Mouse (Mus musculus) left cerebral cortex, adult 2 months (tissue): ENCODE data around the gene Ick. TPM values are rescaled to one million over a fixed set of nuclear protein-coding genes. Genes with fewer than 3 reads are reported as not detected.
"Not testable (repeated sequence)": the region's sequence is repeated elsewhere in the genome, so short reads cannot be mapped to it uniquely, and the experiment has no call there.

ENCODE experiments used
- DNase-seq, 2 experiments: peaks; one replicate each; pipeline ENCODE4 v3.0.0; 2021 to 2022; ENCODE audit warnings: low spot score in 2 of 2, mixed read lengths in 1 of 2; ENCODE audit errors: extremely low spot score in 1 of 2
- H3K27ac ChIP-seq: fragments of 200-600 bp; 2 replicates; pipeline ENCODE4 v1.8.1; 2022
- H3K4me3 ChIP-seq: fragments of 200-600 bp; 2 replicates; pipeline ENCODE4 v1.8.1; 2022
- CTCF ChIP-seq: fragments of 200-600 bp; IDR thresholded peaks from 2 replicates; pipeline ENCODE4 v1.8.1; 2022; ENCODE audit warnings: antibody characterized with exemption, mild to moderate bottlenecking, moderate library complexity
- intact Hi-C: fragments of 180-260 bp; cut with DNase I; formaldehyde crosslinking; loops from one replicate; pipeline ENCODE4 v1.15.1; 2025
- long read RNA-seq, 2 experiments: library from polyadenylated mRNA; stranded (forward); transcript quantifications; one replicate each; pipeline ENCODE4 v2.0.0; 2021; ENCODE audit warnings: borderline mapping rate in 2 of 2
- total RNA-seq, 2 experiments: library from RNA; stranded (reverse); gene quantifications; 2 replicates each; pipeline ENCODE4 v1.2.3; 2021

The Ick gene
- total RNA-seq: 10 to 100 TPM; 17.4 to 19.2 TPM
- long read RNA-seq, experiment 1, full-length matches to known transcripts: 13 of 19 reads
- long read RNA-seq, experiment 1, partial matches to known transcripts: 1 of 19 reads
- long read RNA-seq, experiment 1, other reads (novel, unspliced or antisense): 5 of 19 reads
- long read RNA-seq, experiment 2, full-length matches to known transcripts: 4 of 5 reads
- long read RNA-seq, experiment 2, partial matches to known transcripts: 0 of 5 reads
- long read RNA-seq, experiment 2, other reads (novel, unspliced or antisense): 1 of 5 reads

DNA sequence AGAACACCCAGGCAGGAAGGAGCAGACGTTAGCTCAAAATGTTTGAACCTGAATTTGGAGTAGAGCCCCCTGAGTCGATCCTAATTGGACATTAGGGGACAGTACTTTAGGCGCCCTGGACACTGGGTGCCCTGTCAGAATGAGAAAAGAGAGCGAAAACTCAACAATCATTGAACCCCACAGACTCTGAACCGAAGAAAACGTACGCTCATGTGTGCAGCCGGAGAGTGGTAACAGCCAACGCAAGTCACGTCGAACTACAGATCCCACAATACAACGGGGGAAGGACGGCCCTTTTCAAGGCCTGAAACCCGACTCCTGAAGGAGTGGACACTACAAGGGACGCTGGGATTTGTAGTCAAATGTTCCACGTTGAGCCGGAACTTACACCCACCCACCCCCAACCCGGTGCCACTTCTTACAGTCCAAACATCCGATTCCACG lies at the start of gene Ick, which contains the start of gene Fbxo9:
Gene Ick, plus strand, starts transcription at position 397 of the 444 bp plus-strand sequence.
Gene Fbxo9, minus strand, starts transcription at position 270 of the 444 bp plus-strand sequence.
- intact Hi-C loops: loop anchor here (2.0 to 5.0 kb wide), 2 partner anchors 86 to 192 kb away; partner anchors contain the start of gene Elovl5
- DNase-seq: peak; percentile 84 to 87
- Histone ChIP-seq H3K27ac (peak within 1 kb of the TSS; percentile 94), H3K4me3 (peak within 1 kb of the TSS; percentile 99)
- no peak for TF ChIP-seq CTCF

DNA sequence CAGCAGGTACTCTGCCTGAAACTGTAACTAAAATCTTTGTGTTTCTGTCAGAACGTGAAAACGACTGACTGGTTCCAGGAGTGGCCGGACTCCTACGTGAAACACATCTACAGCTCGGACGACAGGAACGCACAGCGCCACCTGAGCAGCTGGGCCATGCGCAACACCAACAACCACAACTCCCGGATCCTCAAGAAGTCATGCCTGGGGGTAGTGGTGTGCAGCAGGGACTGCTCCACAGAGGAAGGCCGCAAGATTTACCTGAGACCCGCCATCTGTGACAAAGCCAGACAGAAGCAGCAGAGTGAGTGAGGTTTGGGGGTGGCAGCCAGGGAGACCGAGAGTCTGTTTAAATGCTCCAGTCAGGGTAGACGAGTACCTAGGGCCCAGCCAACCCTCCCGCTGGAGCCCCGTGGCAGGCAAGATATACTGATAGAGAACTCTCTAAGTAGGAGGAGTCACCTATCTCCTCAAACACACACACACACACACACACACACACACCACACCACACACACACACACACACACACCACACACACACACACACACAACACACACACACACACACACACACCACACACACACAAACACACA lies 49.4 kb upstream of the Ick start:
- TF ChIP-seq CTCF: no peak
- DNase-seq: no peak
- Histone ChIP-seq H3K4me3 (no peak overlapping the region), H3K27ac (no peak overlapping the region)
- intact Hi-C loops: no loop called here

DNA sequence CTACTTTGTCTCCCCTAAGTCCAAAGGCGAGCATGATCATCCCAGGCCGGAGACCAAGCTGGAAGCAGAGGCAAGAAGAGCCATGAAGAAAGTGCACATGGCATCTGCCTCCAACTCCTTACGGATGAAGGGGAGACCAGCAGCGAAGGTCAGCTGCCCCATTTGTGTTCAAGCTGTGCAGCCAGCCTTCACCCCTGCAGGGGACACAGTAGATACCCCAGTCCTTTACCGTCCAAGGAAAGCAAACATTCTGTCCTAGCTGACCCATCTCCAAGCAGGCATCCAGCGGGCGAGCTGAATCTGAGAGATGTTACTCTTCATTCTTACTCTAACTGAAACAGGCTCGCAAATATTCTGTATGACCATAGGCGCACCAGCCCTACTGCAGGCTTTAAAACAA lies 46.6 kb upstream of the Ick start:
- Histone ChIP-seq H3K4me3 (no peak overlapping the region), H3K27ac (no peak overlapping the region)
- DNase-seq: no peak
- intact Hi-C loops: no loop called here
- no peak for TF ChIP-seq CTCF

DNA sequence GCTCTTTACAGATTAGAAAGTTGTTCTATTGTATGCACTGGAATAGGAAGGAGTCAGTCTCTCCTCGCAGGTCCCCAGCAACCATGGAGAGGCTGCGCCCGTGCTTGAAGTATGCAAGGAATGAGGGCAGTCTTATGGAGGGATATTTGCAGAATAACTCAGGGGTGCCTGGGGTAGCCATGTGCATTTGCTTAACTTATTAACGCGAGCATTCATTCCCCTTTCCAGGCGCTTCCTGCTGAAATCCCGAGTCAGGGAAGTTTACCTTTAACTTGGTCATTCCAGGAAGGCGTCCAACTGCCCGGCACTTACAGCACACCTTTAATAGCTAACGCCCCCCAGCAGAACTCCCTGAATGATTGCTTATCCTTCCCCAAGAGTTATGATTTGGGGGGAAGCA lies 44.9 kb upstream of the Ick start:
- TF ChIP-seq CTCF: no peak
- no peak overlapping the region for H3K4me3 ChIP-seq
- H3K27ac ChIP-seq: no peak overlapping the region
- no peak for DNase-seq
- intact Hi-C loops: no loop called here

DNA sequence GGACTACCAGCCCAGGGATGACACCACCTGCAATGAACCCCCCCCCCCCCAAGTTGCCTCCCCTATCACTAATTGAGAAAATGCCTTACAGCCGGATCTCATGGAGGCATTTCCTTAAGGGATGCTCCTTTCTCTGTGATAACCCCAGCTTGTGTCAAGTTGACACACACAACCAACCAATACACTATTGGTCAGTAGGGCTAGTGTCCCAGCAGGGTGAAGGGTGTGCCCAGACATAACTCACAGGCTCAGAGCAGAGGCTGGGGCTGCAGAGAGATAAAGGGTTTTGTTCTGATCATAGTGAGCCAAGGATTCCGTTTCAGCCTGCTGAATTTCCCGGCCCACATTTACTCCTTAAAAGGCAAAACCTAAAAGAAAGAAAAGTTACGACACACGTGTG lies 38.5 kb upstream of the Ick start:
- no peak overlapping the region for H3K27ac ChIP-seq
- TF ChIP-seq CTCF: no peak
- intact Hi-C loops: no loop called here
- no peak overlapping the region for H3K4me3 ChIP-seq
- DNase-seq: no peak

DNA sequence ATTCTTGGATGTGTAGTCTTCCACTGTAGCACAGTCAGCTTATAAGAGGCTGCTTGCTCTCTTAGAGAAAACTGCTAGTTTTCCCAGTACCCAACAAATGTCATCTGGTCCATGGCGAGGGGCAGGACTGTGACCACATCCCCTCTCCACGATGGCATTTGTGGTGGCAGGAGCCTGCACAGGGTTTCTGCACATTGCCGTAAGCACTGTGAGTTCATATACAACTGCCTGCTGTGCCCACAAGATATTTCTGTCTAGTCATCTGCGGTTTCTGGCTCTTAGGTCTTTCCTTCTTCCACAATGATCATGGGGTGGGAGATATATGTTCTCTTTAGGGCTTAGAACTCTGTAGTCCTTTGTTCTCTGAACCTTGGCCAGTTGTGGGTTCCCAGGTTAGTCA lies 37.4 kb upstream of the Ick start:
- no peak for DNase-seq
- no peak for TF ChIP-seq CTCF
- intact Hi-C loops: no loop called here
- H3K27ac ChIP-seq: no peak overlapping the region
- H3K4me3 ChIP-seq: no peak overlapping the region

DNA sequence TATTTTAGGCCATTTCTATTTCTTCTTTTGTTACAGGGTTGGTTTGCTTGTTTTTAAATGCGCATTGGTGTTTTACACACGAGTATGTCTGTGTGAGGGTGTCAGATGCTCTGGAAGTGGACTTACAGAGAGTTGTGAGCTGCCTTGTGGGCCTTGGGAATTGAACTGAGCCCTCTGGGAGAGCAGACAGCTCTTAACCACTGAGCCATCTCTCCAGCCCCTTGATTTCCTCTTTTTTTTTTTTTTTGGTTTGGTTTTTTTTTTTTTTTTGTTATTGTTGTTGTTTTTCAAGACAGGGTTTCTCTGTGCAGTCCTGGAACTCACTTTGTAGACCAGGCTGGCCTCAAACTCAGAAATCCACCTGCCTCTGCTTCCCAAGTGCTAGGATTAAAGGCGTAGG lies 35.7 kb upstream of the Ick start:
- H3K27ac ChIP-seq, DNase-seq, H3K4me3 ChIP-seq, intact Hi-C loops: not testable (repeated sequence)

DNA sequence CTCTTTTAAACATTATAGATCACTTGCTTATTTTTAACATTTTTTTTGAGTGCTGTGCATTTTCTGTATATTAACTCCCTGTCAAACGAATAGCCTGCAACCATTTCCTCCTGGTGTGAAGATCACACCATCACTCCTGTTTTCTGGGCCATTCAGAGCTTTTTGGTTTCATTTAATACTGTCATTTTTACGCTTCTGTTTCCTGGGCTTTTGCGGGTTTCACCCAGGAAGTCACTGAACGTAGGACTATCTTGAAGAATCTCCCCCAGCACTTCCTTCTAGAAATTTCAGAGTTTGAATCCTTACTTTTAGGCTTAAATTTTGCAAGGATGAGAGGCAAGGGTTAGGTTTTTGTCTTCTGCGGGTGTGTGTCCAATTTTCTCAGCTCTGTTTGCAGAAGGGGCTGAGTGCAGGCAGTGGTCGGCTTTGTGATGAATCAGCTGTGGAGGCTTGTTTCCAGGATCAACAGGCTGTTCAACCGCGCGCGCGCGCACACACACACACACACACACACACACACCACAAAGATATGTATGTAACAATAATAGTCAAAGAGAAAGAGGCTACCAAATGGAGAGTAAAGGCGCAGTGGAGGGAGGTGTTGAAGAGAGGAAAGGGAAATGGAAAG lies 35.2 kb upstream of the Ick start:
- no peak for TF ChIP-seq CTCF
- intact Hi-C loops: no loop called here
- DNase-seq: no peak
- no peak overlapping the region for H3K27ac ChIP-seq
- no peak overlapping the region for H3K4me3 ChIP-seq

DNA sequence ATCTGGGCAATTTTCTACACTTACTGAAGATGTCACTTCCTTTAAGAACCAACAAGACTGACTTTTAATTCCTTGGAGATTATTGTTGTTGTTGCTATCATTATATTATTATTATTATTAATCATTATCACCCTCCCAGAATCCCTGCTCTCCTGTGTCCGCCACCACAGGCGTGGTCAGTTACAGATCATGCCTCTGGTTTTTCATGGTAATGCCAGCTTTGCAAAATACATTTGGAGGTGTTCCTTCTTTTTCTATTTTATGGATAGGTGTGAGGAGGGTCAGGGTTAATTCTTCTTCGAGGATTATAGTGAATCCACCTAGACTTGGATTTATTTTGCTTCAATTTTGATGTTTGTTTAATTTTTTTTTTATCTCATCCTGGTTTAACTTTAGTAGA lies 33.7 kb upstream of the Ick start:
- no peak overlapping the region for H3K27ac ChIP-seq
- intact Hi-C loops: no loop called here
- TF ChIP-seq CTCF: no peak
- no peak for DNase-seq
- H3K4me3 ChIP-seq: no peak overlapping the region

DNA sequence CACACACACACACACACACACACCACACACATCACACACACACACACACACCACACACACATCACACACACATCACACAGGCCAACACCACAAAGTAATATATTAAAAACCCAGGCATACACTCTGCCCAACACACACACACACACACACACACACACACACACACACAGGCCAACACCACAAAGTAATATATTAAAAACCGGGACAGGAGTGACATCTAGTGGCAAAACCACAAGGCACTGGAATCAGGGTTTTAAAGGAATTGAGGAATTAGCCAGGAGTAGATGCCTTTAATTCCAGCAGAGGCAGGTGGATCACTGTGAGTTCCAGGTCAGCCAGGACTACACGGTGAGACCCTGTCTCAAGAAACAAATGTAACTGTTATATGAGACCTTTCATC lies 30.8 kb upstream of the Ick start:
- H3K4me3 ChIP-seq: no peak overlapping the region
- DNase-seq: no peak
- TF ChIP-seq CTCF: peak; percentile 42
- intact Hi-C loops: no loop called here
- no peak overlapping the region for H3K27ac ChIP-seq

DNA sequence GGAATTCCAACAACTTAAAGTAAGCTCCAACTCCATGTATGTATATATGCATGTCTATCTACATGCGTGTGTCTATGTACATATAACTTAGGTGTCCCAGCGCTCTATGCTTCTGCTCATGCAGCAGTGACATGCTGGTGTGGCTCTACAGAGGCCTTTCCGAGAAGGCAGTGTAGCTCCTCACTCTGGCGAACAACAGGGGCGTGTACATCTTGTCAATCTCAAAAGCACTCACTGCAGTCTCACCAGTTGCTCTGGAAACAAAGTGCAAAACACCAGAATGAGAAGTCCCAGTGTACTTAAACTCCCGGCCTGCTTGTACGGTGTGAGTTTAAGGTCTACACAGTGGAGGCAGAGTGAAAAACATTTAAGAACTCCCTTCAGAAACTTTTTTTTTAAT lies 27.2 kb upstream of the Ick start:
- no peak for DNase-seq
- intact Hi-C loops: no loop called here
- Histone ChIP-seq H3K4me3 (no peak overlapping the region), H3K27ac (no peak overlapping the region)
- no peak for TF ChIP-seq CTCF

DNA sequence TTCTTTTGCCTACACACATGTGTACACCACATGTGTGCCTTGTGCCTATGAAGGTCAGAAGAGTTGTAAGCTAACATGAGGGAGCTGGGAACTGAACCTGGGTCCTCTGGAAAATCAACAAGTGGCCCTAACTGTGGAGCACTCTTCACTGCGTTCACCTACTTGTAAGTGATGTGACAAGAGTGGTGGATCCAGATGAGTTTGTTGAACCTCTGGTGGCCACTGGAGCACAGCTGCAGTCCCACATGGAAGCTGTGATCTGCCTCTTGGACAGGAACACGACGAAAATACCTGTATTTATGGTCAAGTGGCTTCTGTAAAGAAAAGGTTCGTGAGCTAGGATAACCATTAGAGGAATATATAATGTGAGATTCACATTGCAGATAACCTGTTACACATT lies 24.7 kb upstream of the Ick start:
- TF ChIP-seq CTCF: no peak
- intact Hi-C loops: no loop called here
- DNase-seq: no peak
- no peak overlapping the region for H3K4me3 ChIP-seq
- no peak overlapping the region for H3K27ac ChIP-seq
